ENCODE assay signal across 15 mouse cellular contexts in genomic region chr15:62161061-62161460, GRCm38 (mm10).
DNase-seq lines count a peak whose midpoint lies in the region; ATAC-seq and TF ChIP-seq lines count a peak whose summit lies in the region.
"Had no signal": no experiment of that assay in that cellular context is flagged by ENCODE, and none has a peak within 500 bp of the region (broad histone marks: within the 10 kb centered on the region; RNA-seq: fewer than 3 reads in every experiment).

No protein-coding gene starts in this region.

- no peaks in the 10 kb centered on the region for H3K27me3 ChIP-seq in kidney, adult 2 months (replicated peaks; ENCODE audit: control insufficient read depth, insufficient read depth, low read length)
- H3K27me3 ChIP-seq in kidney, embryonic 14.5 days (ENCODE audit: control insufficient read depth, insufficient read depth, low read length): no peaks in the 10 kb centered on the region
- no peaks in the 10 kb centered on the region for H3K27me3 ChIP-seq in liver, embryonic 15.5 days
- H3K27me3 ChIP-seq: forebrain, embryonic 12.5 days; hindbrain, embryonic 13.5 days; midbrain, embryonic 12.5 days had no signal

- peaks cover 10% of the 10 kb centered on the region; the same call in 1 of the 2 replicates for H3K4me1 ChIP-seq in kidney, adult 2 months (ENCODE audit: control insufficient read depth, insufficient read depth, low read length)
- H3K4me1 ChIP-seq in kidney, embryonic 14.5 days (ENCODE audit: control insufficient read depth, insufficient read depth, low read length): no peaks in the 10 kb centered on the region; the same call in 1 of the 2 replicates
- H3K4me1 ChIP-seq in liver, embryonic 15.5 days (replicated peaks): peaks cover 82% of the 10 kb centered on the region
- H3K4me1 ChIP-seq: forebrain, embryonic 12.5 days; hindbrain, embryonic 13.5 days; midbrain, embryonic 12.5 days had no signal

- no peak overlapping the region for H3K4me3 ChIP-seq in kidney, adult 2 months (ENCODE audit: insufficient read depth, low read depth, low read length)
- H3K4me3 ChIP-seq in kidney, embryonic 14.5 days (ENCODE audit: low read length): no peak overlapping the region
- H3K4me3 ChIP-seq in liver, embryonic 15.5 days (replicated peaks): no peak overlapping the region
- no peak overlapping the region for H3K4me3 ChIP-seq in layer of hippocampus, adult 2 months
- H3K4me3 ChIP-seq: forebrain, embryonic 12.5 days; hindbrain, embryonic 13.5 days; left cerebral cortex, adult 2 months; midbrain, embryonic 12.5 days had no signal

- peak overlapping the region; percentile 66 for H3K27ac ChIP-seq in kidney, adult 2 months (ENCODE audit: insufficient read depth, low read depth, low read length)
- no peak overlapping the region for H3K27ac ChIP-seq in kidney, embryonic 14.5 days (ENCODE audit: low read depth, low read length)
- H3K27ac ChIP-seq in liver, embryonic 15.5 days (replicated peaks): peak overlapping the region; percentile 89
- no peak overlapping the region for H3K27ac ChIP-seq in layer of hippocampus, adult 2 months
- H3K27ac ChIP-seq: forebrain, embryonic 12.5 days; hindbrain, embryonic 13.5 days; kidney, postnatal 0 days; left cerebral cortex, adult 2 months; midbrain, embryonic 12.5 days had no signal

- TF ChIP-seq POLR2A in kidney, adult 2 months (IDR thresholded peaks at IDR 0.05; ENCODE audit: low read depth, low read length): no peak

- H3K4me2 ChIP-seq in kidney, embryonic 14.5 days (replicated peaks; ENCODE audit: low read depth, low read length): no peak overlapping the region
- H3K4me2 ChIP-seq in liver, embryonic 15.5 days: no peak overlapping the region
- H3K4me2 ChIP-seq: forebrain, embryonic 12.5 days; hindbrain, embryonic 13.5 days; midbrain, embryonic 12.5 days had no signal

- H3K9ac ChIP-seq in kidney, embryonic 14.5 days (ENCODE audit: low read depth, low read length): no peak overlapping the region
- H3K9ac ChIP-seq in liver, embryonic 15.5 days: no peak overlapping the region
- H3K9ac ChIP-seq: forebrain, embryonic 12.5 days; hindbrain, embryonic 13.5 days; midbrain, embryonic 12.5 days had no signal

- no peak for TF ChIP-seq CTCF in kidney, adult 2 months (conservative IDR thresholded peaks at IDR 0.05; ENCODE audit: insufficient read depth, insufficient read length, low read depth, low read length)
- TF ChIP-seq CTCF in layer of hippocampus, adult 2 months (conservative IDR thresholded peaks at IDR 0.05): no peak

- H3K9me3 ChIP-seq in kidney, embryonic 14.5 days (ENCODE audit: control insufficient read depth, low read length): no peaks in the 10 kb centered on the region
- H3K9me3 ChIP-seq in liver, embryonic 15.5 days (replicated peaks): no peaks in the 10 kb centered on the region
- H3K9me3 ChIP-seq: forebrain, embryonic 12.5 days; hindbrain, embryonic 13.5 days; midbrain, embryonic 12.5 days had no signal

- ATAC-seq in kidney, embryonic 14.5 days (ENCODE audit: low FRiP score, low TSS enrichment): no peak
- ATAC-seq in liver, embryonic 15.5 days (ENCODE audit: insufficient read depth): no peak
- ATAC-seq: activated CD4-positive, CD25-positive, alpha-beta regulatory T cell, adult 4 months had no signal

- H3K36me3 ChIP-seq in kidney, adult 2 months (ENCODE audit: control insufficient read depth, insufficient read depth, low read length): no peaks in the 10 kb centered on the region
- no peaks in the 10 kb centered on the region for H3K36me3 ChIP-seq in kidney, embryonic 14.5 days (ENCODE audit: control insufficient read depth, insufficient read depth, low read length)
- no peaks in the 10 kb centered on the region for H3K36me3 ChIP-seq in liver, embryonic 15.5 days (replicated peaks)
- H3K36me3 ChIP-seq: forebrain, embryonic 12.5 days; hindbrain, embryonic 13.5 days; midbrain, embryonic 12.5 days had no signal

- WGBS in kidney, adult 2 months: 45% methylated on average over 8 of the region's 8 CpGs
- 77% methylated on average over 8 of the region's 8 CpGs for WGBS in kidney, embryonic 14.5 days
- 85% methylated on average over 8 of the region's 8 CpGs for whole genome bisulfite sequencing in liver, embryonic 15.5 days (ENCODE audit: insufficient replicate concordance)

- peak; percentile 82 for DNase-seq in kidney, adult 2 months
- DNase-seq in cerebellum, adult 11-12 months: peak; percentile 75
- DNase-seq in cerebellum, postnatal 25 days: peak; percentile 65 to 78
- no peak for DNase-seq in spleen, adult 12 weeks (ENCODE audit: low spot score)
- no peak for DNase-seq in layer of hippocampus, adult 2 months (ENCODE audit: low spot score in 2 of 2)
- DNase-seq: lung, postnatal 36 days; thymus, adult 18-20 months had no signal

Comparison
In these comparisons a context has a peak if more than half of its experiments do, and no peak if none do; other contexts are left out.
1. H3K27ac ChIP-seq: peak in kidney, adult 2 months (single experiment) and liver, embryonic 15.5 days (single experiment); none in kidney, embryonic 14.5 days (single experiment) and layer of hippocampus, adult 2 months (single experiment).
2. DNase-seq: peak in kidney, adult 2 months (single experiment), cerebellum, adult 11-12 months (single experiment) and cerebellum, postnatal 25 days (2 of 2); none in spleen, adult 12 weeks (single experiment) and layer of hippocampus, adult 2 months (0 of 2).